ENCODE assay signal across 25 mouse cellular contexts in the genomic region with DNA sequence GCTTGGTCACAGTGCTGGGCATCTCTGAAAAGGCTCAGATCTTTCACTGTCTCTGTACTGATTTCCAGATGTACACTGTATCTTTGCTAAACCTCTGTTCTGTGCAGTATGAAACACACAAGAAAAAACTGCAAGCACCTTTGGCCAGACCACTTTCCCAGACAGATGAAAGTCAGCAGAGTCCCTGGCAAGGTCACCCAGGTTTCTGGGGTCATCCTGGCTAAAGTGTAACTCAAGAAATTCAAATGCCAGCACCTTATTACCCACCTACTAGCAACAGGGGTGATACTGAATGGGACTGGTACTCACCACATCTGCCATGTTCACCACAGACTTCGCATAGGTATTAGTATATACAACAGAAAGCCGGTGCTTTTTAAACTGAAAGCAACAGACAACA.
DNase-seq lines count a peak whose midpoint lies in the region; ATAC-seq lines count a peak whose summit lies in the region.
"Had no signal": no experiment of that assay in that cellular context is flagged by ENCODE, and none has a peak within 500 bp of the region (broad histone marks: within the 10 kb centered on the region; RNA-seq: fewer than 3 reads in every experiment).

No protein-coding gene starts in this region.

- H3K9ac ChIP-seq in forebrain, embryonic 11.5 days (ENCODE audit: low read length), result no peak overlapping the region
- H3K9ac ChIP-seq in forebrain, embryonic 15.5 days (replicated peaks), result no peak overlapping the region
- no peak overlapping the region for H3K9ac ChIP-seq in kidney, embryonic 15.5 days
- H3K9ac ChIP-seq: embryonic facial prominence, embryonic 13.5 days; forebrain, embryonic 13.5 days; forebrain, postnatal 0 days; hindbrain, embryonic 12.5 days; hindbrain, embryonic 15.5 days had no signal

- H3K4me3 ChIP-seq in forebrain, embryonic 11.5 days (ENCODE audit: low read depth, low read length), result no peak overlapping the region
- H3K4me3 ChIP-seq in forebrain, embryonic 15.5 days, result no peak overlapping the region
- H3K4me3 ChIP-seq in kidney, embryonic 15.5 days (replicated peaks), result no peak overlapping the region
- H3K4me3 ChIP-seq: embryonic facial prominence, embryonic 10.5 days; embryonic facial prominence, embryonic 13.5 days; erythroblast, embryonic 14.5 days; forebrain, embryonic 13.5 days; gastrocnemius, adult 2 months; heart, adult 2 months; heart, embryonic 10.5 days; hindbrain, embryonic 12.5 days; hindbrain, embryonic 15.5 days had no signal

- H3K4me1 ChIP-seq in forebrain, embryonic 11.5 days (replicated peaks; ENCODE audit: control insufficient read depth, insufficient read depth, low read length), result no peaks in the 10 kb centered on the region
- peaks cover 9% of the 10 kb centered on the region; the same call in 1 of the 2 replicates for H3K4me1 ChIP-seq in forebrain, embryonic 15.5 days
- no peaks in the 10 kb centered on the region for H3K4me1 ChIP-seq in kidney, embryonic 15.5 days
- H3K4me1 ChIP-seq: embryonic facial prominence, embryonic 10.5 days; heart, embryonic 10.5 days; hindbrain, embryonic 12.5 days; hindbrain, embryonic 15.5 days had no signal

- DNase-seq in forebrain, embryonic 11.5 days (ENCODE audit: low spot score), result no peak
- peak; percentile 11 for DNase-seq in kidney, adult 18-20 months
- DNase-seq in kidney, postnatal 10 days, result no peak
- peak; percentile 51 for DNase-seq in kidney, adult 9 months
- peak; percentile 36 to 51 for DNase-seq in kidney, postnatal 36 days
- DNase-seq in spleen, postnatal 36 days (ENCODE audit: low spot score in 2 of 2), result no peak
- DNase-seq: adrenal gland, adult 8-10 months; adrenal gland, postnatal 25 days; cerebellum, adult 11-12 months; cerebellum, adult 8-10 months; cerebellum, postnatal 36 days; gastrocnemius, adult 2 months; gastrocnemius, postnatal 25 days; heart, adult 2 months had no signal

- 92% methylated on average over 2 of the region's 2 CpGs for WGBS in forebrain, embryonic 11.5 days
- WGBS in forebrain, embryonic 15.5 days, result 94% methylated on average over 2 of the region's 2 CpGs
- WGBS in kidney, embryonic 15.5 days, result 97% methylated on average over 2 of the region's 2 CpGs

- ATAC-seq in forebrain, embryonic 11.5 days (replicated peaks; ENCODE audit: low FRiP score), result 0 out of 2 replicates have a peak, but pooled peaks have one; percentile 32
- ATAC-seq in forebrain, embryonic 15.5 days (replicated peaks), result no peak
- no peak for ATAC-seq in kidney, embryonic 15.5 days (replicated peaks; ENCODE audit: low FRiP score)
- ATAC-seq: activated CD4-positive, CD25-positive, alpha-beta regulatory T cell, adult 4 months had no signal

- no peak overlapping the region for H3K27ac ChIP-seq in forebrain, embryonic 11.5 days (ENCODE audit: low read depth, low read length)
- H3K27ac ChIP-seq in forebrain, embryonic 15.5 days (replicated peaks), result no peak overlapping the region
- H3K27ac ChIP-seq in kidney, embryonic 15.5 days, result no peak overlapping the region
- H3K27ac ChIP-seq: embryonic facial prominence, embryonic 10.5 days; embryonic facial prominence, embryonic 13.5 days; forebrain, embryonic 13.5 days; gastrocnemius, adult 2 months; heart, adult 2 months; heart, embryonic 10.5 days; hindbrain, embryonic 12.5 days; hindbrain, embryonic 15.5 days had no signal

- H3K27me3 ChIP-seq in forebrain, embryonic 11.5 days (ENCODE audit: control insufficient read depth, insufficient read depth, low read length), result no peaks in the 10 kb centered on the region
- H3K27me3 ChIP-seq in forebrain, embryonic 15.5 days, result no peaks in the 10 kb centered on the region
- no peaks in the 10 kb centered on the region for H3K27me3 ChIP-seq in kidney, embryonic 15.5 days
- H3K27me3 ChIP-seq: embryonic facial prominence, embryonic 13.5 days; forebrain, embryonic 13.5 days; hindbrain, embryonic 12.5 days; hindbrain, embryonic 15.5 days had no signal

- H3K9me3 ChIP-seq in forebrain, embryonic 11.5 days (ENCODE audit: control insufficient read depth, low read length), result no peaks in the 10 kb centered on the region
- no peaks in the 10 kb centered on the region for H3K9me3 ChIP-seq in forebrain, embryonic 15.5 days
- no peaks in the 10 kb centered on the region for H3K9me3 ChIP-seq in kidney, embryonic 15.5 days (replicated peaks)
- H3K9me3 ChIP-seq: embryonic facial prominence, embryonic 10.5 days; embryonic facial prominence, embryonic 13.5 days; forebrain, embryonic 13.5 days; heart, embryonic 10.5 days; hindbrain, embryonic 12.5 days; hindbrain, embryonic 15.5 days had no signal

- no peaks in the 10 kb centered on the region for H3K36me3 ChIP-seq in forebrain, embryonic 11.5 days (ENCODE audit: control insufficient read depth, insufficient read depth, low read length)
- H3K36me3 ChIP-seq in forebrain, embryonic 15.5 days, result no peaks in the 10 kb centered on the region
- no peaks in the 10 kb centered on the region for H3K36me3 ChIP-seq in kidney, embryonic 15.5 days
- H3K36me3 ChIP-seq: embryonic facial prominence, embryonic 10.5 days; embryonic facial prominence, embryonic 13.5 days; heart, embryonic 10.5 days; hindbrain, embryonic 12.5 days had no signal

- H3K4me2 ChIP-seq in forebrain, embryonic 11.5 days (ENCODE audit: low read depth, low read length, severe bottlenecking), result no peak overlapping the region
- H3K4me2 ChIP-seq in forebrain, embryonic 15.5 days (replicated peaks), result no peak overlapping the region
- no peak overlapping the region for H3K4me2 ChIP-seq in kidney, embryonic 15.5 days
- H3K4me2 ChIP-seq: embryonic facial prominence, embryonic 13.5 days; forebrain, embryonic 13.5 days; hindbrain, embryonic 12.5 days; hindbrain, embryonic 15.5 days had no signal

Comparison
In these comparisons a context has a peak if more than half of its experiments do, and no peak if none do; other contexts are left out.
1. DNase-seq: peak in kidney, adult 18-20 months (single experiment), kidney, adult 9 months (single experiment) and kidney, postnatal 36 days (2 of 2); none in forebrain, embryonic 11.5 days (single experiment), kidney, postnatal 10 days (single experiment) and spleen, postnatal 36 days (0 of 2).